Mouse (Mus musculus): ENCODE results near the gene Spns1.

DNA sequence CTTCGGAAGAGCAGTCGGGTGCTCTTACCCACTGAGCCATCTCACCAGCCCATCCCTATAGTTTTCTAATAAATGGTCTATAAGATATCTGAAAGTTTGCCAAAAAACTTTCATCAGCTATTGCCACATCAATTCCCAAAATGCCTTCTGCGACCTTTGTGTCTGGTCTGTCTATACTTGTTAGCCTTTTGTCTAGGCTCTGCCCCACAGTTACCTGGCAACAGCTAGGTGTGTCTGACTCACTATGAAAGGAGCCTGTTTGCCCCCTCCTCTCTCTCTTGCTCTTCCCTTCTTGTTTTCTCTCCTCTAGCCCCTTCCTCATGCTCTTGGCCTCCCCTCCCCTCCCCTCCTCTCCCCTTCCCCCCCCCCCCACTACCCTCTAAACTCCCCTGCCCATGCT, 31.7 kb downstream of the Spns1 start:
- TF ChIP-seq CTCF (IDR thresholded peaks at IDR 0.05; ENCODE audit: low read depth) (no peak), EP300 (optimal IDR thresholded peaks at IDR 0.05) (no peak)

All from stomach, postnatal 0 days (tissue).